Mouse (Mus musculus) spleen, adult 2 months (tissue): ENCODE data around the gene Mettl17.

Experiments
- CTCF ChIP-seq: fragments of 200-500 bp; IDR thresholded peaks from 2 replicates; pipeline ENCODE4 v1.5.1; 2011; ENCODE audit warnings: mild to moderate bottlenecking, inconsistent platforms; ENCODE audit not compliant: insufficient read depth, insufficient read length, insufficient replicate concordance; ENCODE audit errors: extremely low read depth
- POLR2A ChIP-seq: fragments of 200-500 bp; IDR thresholded peaks from 2 replicates; pipeline ENCODE4 v1.6.1; 2011; ENCODE audit warnings: low read depth, low read length, inconsistent platforms

GRCm38 (mm10) chr14:51930824-51931223 is 46.2 kb downstream of the Mettl17 start:
- TF ChIP-seq CTCF (peak; percentile 20; the same call in 1 of the 2 replicates), POLR2A (no peak)
